Mouse (Mus musculus): ENCODE measurements around the gene Zfp953.
"Not testable (repeated sequence)": the region's sequence is repeated elsewhere in the genome, so short reads cannot be mapped to it uniquely, and the experiment has no call there.

Gene Zfp953

GRCm38 (mm10) chr13:67360131-67360744 lies at the start of gene Zfp953, which contains the start of gene Gm28044:
Zfp953 (minus strand) TSS chr13:67360605.
Gm28044 (minus strand) TSS chr13:67360536.
- peak; percentile 87 for DNase-seq (ENCODE audit: extremely low spot score)

DNA sequence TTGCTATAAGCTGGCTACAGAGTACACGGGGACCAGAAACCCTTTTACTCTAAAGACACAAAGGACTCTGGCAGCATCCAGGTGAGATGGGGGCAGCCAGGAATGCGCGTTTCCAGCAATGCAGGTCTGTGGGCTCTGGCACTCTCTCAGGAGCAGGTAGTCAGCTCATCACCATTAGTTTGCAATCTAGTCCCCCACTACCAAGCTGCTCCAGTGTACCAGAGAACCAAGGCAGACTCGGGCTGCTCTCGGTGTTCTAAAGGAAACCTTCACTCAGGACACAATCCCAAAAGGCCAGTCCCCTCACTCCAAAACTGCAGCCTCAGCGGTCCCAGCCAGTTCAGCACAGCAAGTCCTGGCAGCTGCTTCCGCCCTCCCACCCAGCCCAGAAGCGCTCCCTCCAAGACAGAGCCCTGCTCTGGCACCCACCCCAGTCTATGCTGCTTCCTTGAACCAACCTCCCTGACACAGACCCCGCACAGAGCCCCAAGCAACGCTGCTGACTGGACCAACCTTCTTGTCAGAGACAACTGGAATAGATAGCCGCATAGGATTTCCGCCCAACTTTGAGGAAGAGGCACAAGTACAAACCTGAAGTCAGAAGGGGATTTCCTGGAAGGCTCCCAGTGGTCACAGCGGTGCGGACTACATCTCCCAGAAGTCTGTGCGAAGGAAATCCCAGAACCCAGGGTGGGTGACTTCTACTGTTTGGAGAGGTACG lies 38.9 kb upstream of the Zfp953 start, which contains the start of gene Zfp429:
Zfp429 (minus strand) TSS at position 637 of the 721 bp plus-strand sequence.
- DNase-seq (ENCODE audit: extremely low spot score), result peak; percentile 74

DNA sequence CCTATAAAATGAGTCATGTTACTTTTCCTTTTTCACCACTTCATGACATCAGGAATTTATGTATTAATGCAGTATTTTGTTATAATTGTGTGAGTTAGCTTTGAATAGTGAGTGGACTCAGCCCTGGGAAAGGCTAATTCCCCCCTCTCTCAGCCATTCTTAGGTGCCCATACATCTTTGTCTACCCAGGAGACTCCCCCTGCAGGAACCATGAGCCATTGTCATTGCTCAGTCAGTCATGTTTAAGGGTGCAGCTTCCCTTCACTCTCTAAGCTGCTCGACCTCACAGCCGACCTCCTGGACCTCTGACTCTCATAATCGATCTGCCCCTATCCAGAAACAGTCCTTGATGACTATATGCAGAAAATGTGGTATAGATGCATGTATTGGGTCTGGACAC lies 15.8 kb upstream of the Zfp953 start:
- DNase-seq (ENCODE audit: extremely low spot score), result not testable (repeated sequence)

DNA sequence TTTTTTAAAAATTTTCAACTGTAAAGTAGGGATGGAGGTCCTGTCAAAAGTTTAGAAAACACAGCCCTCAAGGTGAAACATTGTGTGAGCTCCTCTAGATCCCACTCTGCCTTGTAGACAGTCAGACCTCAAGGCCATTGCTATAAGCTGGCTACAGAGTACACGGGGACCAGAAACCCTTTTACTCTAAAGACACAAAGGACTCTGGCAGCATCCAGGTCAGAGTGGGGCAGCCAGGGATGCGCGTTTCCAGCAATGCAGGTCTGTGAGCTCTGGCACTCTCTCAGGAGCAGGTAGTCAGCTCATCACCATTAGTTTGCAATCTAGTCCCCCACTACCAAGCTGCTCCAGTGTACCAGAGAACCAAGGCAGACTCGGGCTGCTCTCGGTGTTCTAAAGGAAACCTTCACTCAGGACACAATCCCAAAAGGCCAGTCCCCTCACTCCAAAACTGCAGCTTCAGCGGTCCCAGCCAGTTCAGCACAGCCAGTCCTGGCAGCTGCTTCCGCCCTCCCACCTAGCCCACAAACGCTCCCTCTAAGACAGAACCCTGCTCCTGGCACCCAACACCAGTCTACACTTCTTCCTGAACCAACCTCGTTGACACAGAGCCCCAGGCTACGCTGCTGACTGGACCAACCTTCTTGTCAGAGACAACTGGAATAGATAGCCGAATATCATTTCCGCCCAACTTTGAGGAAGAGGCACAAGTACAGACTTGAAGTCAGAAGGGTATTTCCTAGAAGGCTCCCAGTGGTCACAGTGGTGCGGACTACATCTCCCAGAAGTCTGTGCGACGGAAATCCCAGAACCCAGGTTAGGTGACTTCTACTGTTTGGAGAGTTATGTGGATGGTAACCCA lies 14.9 kb upstream of the Zfp953 start, which contains the start of the genes Gm28041 and Zfp456:
Gm28041 (minus strand) TSS at position 684 of the 862 bp plus-strand sequence.
Zfp456 (minus strand) TSS at position 761 of the 862 bp plus-strand sequence.
- DNase-seq (ENCODE audit: extremely low spot score), result peak; percentile 72

- no peak for DNase-seq (ENCODE audit: extremely low spot score)
Observed at GRCm38 (mm10) chr13:67351854-67352253, 8.6 kb downstream of the Zfp953 start.

- no peak for DNase-seq (ENCODE audit: extremely low spot score)
Observed at GRCm38 (mm10) chr13:67343422-67343821, 17.0 kb downstream of the Zfp953 start.

GRCm38 (mm10) chr13:67332877-67333276 lies 27.5 kb downstream of the Zfp953 start:
- no peak for DNase-seq (ENCODE audit: extremely low spot score)

GRCm38 (mm10) chr13:67332019-67332724 lies 28.2 kb downstream of the Zfp953 start, which contains the start of gene Zfp595:
Zfp595 (minus strand) TSS chr13:67332570.
- peak; percentile 82 for DNase-seq (ENCODE audit: extremely low spot score)

DNA sequence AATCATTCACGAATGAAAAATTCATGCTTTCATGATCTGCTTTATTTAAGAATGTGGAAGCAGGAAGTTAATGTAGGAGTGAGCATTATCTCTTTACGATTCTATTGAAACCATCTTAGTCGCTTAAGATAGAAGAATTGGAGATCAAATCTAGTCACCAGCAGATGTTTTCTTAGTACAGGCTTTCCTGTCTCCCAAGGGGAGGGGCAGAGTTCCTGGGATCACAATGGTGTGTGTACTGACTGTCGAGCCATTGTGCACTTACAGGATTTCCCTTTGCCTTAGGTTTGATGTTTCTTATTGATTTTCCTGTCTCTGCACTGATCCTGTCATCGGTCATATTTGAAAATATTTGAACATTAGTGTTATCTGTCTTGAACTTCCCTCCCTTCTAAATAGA lies 53.7 kb downstream of the Zfp953 start:
- DNase-seq (ENCODE audit: extremely low spot score), result peak; percentile 21

GRCm38 (mm10) chr13:67305822-67306672 lies 54.4 kb downstream of the Zfp953 start, which contains the start of gene Zfp457:
Zfp457 (minus strand) TSS chr13:67306485.
- peak; percentile 85 for DNase-seq (ENCODE audit: extremely low spot score)

All from embryo, embryonic 9.5 days (tissue).